Mouse (Mus musculus): ENCODE measurements around the gene Snx8.

DNA sequence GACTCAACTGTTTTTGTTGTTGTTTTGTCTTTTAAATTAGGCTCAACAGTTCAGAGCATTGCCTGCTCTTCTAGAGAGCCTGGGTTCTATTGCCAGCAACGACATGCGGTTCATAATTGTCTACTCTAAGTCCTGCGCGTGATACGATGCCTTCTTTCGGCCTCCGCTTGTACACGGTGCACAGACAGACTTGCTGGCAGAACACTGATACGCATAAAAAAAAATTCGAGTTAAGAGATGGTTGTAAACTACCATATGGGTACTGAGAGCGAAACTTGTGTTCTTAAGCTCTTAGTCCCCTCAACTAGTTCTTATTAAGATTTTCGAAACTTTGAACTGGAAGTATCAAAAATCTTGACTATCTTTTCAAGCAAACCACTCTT is 29.0 kb upstream of the Snx8 start:
- TF ChIP-seq CTCF (IDR thresholded peaks at IDR 0.05; ENCODE audit: low read depth, low read length) (no peak), POLR2A (IDR thresholded peaks at IDR 0.05; ENCODE audit: extremely low read depth, insufficient read depth, low read length) (no peak)
